Mouse (Mus musculus): Measurements from ENCODE around the gene Cenpb. TPM values are rescaled to one million over a fixed set of nuclear protein-coding genes. Genes with fewer than 3 reads are reported as not detected.

Gene Cenpb
- total RNA-seq, 2 experiments from 2014 or later, result 58.4 to 59.5 TPM

DNA sequence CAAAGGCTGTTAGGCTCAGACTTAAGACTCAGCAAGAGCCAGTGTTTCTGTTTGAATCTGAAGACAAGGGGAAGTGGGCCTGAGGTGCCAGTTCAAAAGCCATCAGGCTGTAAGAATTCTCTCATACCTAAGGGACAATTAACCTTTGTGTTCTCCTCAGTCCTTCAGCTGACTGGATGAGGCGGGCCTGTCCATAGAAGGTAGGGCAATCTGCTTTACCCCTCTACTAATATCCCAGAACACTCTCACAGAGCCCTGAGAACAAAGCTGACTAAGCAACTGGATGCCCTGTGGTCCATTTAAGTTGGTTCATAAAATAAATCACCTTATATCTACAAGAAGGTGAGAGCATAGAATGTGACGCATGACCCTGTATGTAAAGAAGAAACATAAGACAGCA lies 13.7 kb downstream of the Cenpb start:
- no peak for DNase-seq

DNA sequence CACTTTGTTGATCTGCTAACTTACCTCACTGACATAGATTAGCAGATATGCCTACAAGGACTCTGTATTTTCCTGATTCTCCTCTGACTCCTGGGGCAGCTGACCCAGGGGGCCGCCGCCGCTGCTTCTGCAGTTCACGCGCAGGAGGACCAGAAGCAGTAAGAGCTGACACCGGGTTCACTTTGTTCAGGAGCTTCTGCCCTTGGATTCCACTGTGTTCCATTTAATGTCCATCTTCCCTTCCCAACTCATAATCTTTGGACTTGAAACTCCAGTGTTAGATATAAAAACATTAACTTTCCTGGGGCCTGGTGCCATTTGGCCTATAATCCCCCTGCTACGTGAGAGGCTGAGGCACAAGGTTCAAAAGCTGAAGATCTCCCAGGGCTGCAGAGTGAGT lies 15.9 kb downstream of the Cenpb start:
- no peak for DNase-seq

GRCm38 (mm10) chr2:131160671-131161111 lies 19.2 kb downstream of the Cenpb start:
- DNase-seq, result no peak

DNA sequence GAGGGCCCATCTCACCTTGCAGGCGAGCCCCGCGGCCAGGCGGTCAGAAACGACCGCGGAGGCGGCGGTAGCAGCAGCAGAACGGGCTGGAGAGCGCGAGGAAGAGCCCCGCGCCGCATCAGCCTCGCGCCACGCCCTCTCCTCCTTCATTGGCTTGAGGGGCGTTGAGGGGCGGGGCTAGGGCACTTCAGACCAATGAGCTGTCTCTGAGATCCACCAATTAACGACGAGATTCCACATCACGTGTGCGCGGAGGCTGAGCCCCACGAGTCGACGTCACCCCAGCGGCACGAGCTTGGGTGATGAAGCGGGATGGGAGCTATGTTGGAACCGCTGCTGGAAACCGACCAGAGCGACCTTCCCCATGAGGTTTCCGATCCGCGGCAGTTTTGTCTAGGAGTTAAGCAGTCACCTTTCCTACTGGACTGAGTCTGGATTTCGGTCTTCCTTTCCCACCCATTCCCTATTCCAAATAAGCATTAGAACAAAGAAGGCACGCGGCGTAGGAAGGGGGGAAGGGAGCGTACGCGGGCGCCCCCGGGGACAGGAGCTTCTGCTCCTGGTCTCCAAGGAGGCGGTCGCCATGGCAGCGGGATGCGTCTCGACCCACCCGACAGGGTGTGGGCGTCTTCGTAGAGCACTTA lies 19.8 kb downstream of the Cenpb start, which contains the start of gene 1700037H04Rik:
1700037H04Rik (minus strand) TSS at position 144 of the 644 bp plus-strand sequence.
- peak; percentile 94 for DNase-seq

- DNase-seq, result no peak
Observed at GRCm38 (mm10) chr2:131159491-131159910, 20.4 kb downstream of the Cenpb start.

GRCm38 (mm10) chr2:131156987-131157386 lies 22.9 kb downstream of the Cenpb start:
- DNase-seq, result no peak

DNA sequence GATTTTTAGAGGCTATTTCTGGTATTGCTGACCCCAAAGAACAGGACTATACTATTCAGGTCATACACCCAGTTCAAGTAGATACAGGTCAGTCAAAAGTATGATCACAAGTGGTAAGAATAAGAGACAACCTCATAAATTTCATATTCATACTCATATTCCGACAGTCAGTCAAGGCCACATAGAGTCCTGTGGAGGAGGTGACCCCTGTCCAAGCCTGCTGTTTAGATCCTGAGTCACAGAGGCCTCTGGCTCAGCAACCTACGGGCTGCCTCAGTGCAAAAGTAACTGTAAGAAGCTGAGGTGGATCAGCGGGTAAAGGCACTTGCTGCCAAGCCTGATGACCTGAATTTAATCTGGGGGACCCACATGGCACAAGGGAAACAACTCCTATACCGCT lies 25.8 kb downstream of the Cenpb start:
- no peak for DNase-seq

DNA sequence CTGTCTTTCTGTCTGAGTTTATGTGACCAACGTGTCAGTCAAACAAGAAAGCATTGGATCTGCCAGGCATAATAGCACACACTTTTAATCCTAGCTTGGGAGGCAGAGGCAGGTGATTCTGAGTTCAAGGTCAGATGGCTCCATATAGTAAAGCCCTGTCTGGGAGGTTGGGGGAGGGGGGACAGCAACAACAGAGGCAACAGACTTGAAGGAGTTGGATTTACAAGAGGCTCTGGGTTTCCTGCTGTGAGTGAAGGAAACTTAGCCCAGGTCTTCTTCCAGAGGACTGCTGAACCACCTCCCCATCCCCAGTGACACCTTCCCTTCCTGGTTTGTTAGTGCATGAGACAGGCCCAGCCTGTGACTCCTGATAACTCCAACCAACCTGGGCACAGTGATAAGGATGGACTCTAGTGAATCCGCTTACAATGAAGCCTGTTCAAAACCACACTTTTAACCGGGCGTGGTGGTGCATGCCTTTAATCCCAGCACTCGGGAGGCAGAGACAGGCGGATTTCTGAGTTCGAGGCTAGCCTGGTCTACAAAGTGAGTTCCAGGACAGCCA lies 27.6 kb downstream of the Cenpb start:
- DNase-seq, result no peak

- DNase-seq, result no peak
Observed at GRCm38 (mm10) chr2:131149254-131149578, 30.7 kb downstream of the Cenpb start.

- DNase-seq, result no peak
Observed at GRCm38 (mm10) chr2:131148353-131149253, 31.3 kb downstream of the Cenpb start.

DNA sequence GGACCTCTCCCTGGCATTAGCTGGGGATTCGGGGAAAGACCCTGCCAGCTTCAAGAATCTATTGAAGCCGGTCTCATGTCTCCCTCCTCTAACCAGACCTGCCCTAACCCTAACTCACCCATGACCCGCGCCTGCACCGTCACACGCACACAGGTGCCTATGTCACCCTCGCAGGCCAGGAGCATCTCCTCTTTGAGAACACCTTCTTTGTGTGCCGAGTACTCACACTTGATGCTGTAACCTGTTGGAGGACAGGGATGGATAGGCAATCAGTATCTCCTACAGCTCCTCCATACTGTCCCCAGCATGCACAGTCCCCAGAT lies 32.9 kb downstream of the Cenpb start:
- no peak for DNase-seq

DNA sequence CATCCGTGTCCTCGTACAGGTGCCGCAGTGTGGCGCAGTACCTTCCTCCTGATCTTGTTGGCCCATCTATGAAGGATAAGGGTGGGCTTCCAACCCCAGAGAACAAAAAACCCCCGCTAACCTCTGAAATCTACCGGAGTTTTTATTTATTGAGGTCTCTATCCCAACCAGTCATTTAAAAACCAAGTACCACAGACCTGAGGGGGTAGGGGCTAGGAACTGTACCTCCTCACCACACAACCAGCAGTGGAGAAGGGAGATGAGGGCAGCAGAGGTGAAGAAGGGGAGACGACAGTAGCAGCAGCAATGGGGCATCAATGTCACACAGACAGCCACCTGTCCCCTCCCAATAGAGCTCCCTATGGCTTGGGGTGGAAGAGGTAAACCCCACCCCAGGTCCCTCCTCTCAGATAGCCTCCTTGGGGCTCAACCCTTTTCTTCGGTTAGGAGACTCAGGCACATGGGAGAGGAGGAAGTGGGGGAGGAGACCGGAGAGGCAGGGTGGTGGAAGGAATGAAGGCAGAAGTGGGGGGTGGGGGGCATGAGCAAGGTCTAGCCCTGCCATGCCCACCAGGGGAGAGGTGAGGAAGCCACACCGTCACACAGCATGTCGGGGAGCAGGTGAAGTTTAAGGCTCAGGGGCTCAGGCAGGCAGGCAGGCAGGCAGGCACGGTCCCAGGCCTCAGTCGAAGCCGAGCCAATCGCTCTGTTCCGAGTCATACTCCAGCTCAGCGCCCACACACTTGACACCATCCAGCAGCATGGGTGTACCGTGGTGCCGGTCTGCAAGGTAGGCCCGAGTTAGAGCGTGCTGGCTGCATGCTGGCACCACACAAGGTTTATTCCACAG lies 33.4 kb downstream of the Cenpb start:
- no peak for DNase-seq

DNA sequence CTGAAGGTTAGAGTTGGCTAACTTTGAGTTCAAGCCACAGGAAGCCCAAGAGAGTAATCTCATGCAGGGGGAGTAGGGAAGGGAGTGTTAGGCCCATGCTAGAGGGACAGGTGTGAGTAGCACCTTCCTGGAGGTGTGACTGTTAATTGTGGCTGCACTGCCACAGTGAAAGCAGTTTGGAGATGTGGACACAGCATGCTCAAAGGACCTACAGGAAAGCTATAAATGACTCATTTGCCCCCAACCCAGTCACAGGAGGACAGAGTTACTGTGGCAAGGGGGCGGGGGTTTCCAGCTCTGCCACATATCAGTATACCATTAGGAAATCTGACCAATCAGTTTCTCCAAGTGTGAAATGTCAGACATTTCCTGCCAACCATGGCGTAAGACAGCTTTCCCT lies 34.3 kb downstream of the Cenpb start:
- DNase-seq, result no peak

GRCm38 (mm10) chr2:131145121-131145520 lies 34.7 kb downstream of the Cenpb start:
- no peak for DNase-seq

DNA sequence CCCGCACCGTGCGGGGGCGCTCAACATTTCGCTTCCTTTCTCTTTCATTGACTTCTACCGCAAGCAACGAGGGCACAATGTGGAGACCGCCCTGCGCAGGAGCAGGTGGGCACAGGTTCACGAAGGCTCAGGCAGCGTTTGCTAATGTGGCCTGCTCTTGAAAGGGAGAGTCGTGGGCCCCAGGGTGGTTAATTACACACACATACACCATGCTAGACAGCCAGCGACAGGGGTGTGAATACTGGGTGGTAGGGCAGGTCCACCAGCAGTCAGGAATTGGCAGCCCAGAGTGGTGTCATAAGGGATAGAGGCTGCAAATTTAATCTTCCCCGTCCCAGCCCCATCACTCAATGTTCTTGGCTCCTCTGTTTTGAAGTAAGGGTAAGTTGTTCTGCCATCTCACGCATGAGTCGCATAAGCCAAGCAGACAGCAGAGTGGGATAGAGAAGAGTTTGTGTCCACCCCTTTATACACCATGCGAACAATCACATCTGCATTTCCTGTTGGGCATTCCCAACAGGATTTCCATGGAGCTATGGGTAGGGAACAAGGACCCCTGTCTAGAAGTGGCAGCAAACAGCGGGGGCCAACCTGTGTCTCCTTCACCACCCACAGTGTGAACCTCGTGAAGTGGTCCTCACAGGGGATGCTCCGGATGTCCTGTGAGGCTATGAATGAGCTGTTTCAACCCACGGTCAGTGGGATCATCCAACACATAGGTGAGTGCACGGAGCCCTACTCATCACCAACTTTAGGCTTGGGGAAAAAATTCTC lies 36.7 kb downstream of the Cenpb start:
- no peak for DNase-seq

- peak; percentile 86 for DNase-seq
Observed at GRCm38 (mm10) chr2:131142592-131142991, 37.3 kb downstream of the Cenpb start.

DNA sequence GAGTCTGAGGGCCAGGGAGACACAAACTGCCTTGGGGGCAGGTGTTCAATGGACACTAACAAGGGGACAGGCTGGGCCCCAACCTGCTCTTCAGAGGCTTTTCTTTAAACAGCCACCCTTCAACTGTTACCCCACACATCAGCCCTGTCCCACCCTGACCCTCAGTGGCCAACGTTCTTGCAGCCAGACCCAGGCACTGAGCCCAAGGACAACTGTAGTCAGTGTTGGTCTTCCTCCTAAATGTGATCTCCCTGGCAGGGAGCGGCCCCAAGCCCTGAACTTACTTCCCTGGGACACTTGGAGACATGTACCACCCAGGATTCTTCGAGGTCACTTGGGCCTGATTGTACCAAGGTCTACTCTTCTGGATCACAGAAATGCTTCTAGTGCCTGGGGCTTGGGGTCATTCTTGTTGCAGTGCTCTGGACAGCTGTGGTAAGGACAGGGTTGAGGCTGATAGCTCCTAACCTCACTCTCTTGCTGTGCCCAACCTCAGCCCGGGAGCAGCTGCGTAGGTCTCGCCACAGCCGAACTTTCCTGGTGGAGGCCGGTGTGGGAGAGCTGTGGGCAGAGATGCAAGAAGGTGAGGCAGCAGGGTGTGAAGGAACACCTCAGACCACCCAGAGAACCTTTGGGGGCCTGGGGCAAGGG lies 38.4 kb downstream of the Cenpb start:
- no peak for DNase-seq

- DNase-seq, result no peak
Observed at GRCm38 (mm10) chr2:131140533-131140905, 39.3 kb downstream of the Cenpb start.

DNA sequence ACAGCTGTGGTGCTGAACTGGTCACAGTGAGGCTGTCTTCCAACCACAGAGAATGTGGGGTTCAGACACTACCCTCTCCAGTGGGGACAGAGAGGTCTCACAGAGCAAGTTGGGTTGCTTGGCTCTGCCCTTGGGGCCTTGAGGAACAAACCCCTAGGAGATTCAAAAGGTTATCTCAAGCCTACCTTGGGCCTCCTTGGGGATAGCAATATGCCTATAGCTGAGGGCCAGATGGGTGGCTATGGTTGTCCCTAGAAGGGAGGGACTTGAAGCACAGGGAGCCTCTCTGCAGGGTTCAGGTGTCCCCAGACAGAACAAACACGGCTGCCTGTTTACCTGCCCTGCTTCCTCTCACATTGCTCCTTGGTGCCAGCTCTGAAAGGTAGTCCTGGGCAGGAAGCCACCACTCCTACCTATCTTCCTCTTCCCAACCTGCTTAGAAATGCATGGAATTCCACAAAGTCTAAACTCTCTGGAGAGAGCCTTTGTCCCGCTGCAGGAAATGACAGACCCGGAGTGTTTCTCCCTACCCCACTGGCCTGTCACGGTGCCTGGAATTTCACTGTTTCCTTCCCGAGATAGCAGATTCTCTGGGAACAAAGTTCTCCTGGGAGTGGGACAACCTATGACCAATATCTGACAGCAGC lies 39.9 kb downstream of the Cenpb start:
- DNase-seq, result no peak

GRCm38 (mm10) chr2:131139287-131139686 lies 40.6 kb downstream of the Cenpb start:
- no peak for DNase-seq

- no peak for DNase-seq
Observed at GRCm38 (mm10) chr2:131138760-131139159, 41.1 kb downstream of the Cenpb start.

Data from gastrocnemius, postnatal 10 days (tissue).